Mouse (Mus musculus): ENCODE results near the gene Cd163l1. TPM values are rescaled to one million over a fixed set of nuclear protein-coding genes. Genes with fewer than 3 reads are reported as not detected.

Gene Cd163l1
- polyA plus RNA-seq, 1 experiment from 2014 or later = not detected

GRCm38 (mm10) chr7:140228476-140228875 is 10.4 kb downstream of the Cd163l1 start:
- no peak overlapping the region for H3K4me2 ChIP-seq (replicated peaks)
- H3K9me3 ChIP-seq = no peaks in the 10 kb centered on the region
- WGBS = 83% methylated on average over 13 of the region's 13 CpGs
- H3K4me1 ChIP-seq = no peaks in the 10 kb centered on the region
- H3K4me3 ChIP-seq = no peak overlapping the region
- ATAC-seq (ENCODE audit: insufficient number of reproducible peaks, insufficient read depth, low FRiP score, low TSS enrichment) = no peak
- H3K9ac ChIP-seq = no peak overlapping the region
- no peaks in the 10 kb centered on the region for H3K27me3 ChIP-seq
- H3K27ac ChIP-seq = no peak overlapping the region
- no peaks in the 10 kb centered on the region for H3K36me3 ChIP-seq

- Histone ChIP-seq H3K9ac (no peak overlapping the region), H3K36me3 (no peaks in the 10 kb centered on the region), H3K4me1 (no peaks in the 10 kb centered on the region), H3K9me3 (no peaks in the 10 kb centered on the region), H3K4me3 (no peak overlapping the region), H3K27ac (no peak overlapping the region), H3K27me3 (no peaks in the 10 kb centered on the region), H3K4me2 (replicated peaks) (no peak overlapping the region)
- 75% methylated on average over 2 of the region's 2 CpGs for WGBS
- no peak for ATAC-seq (ENCODE audit: insufficient number of reproducible peaks, insufficient read depth, low FRiP score, low TSS enrichment)
Measured at GRCm38 (mm10) chr7:140231026-140231425, 13.0 kb downstream of the Cd163l1 start.

GRCm38 (mm10) chr7:140233696-140234095 is 15.6 kb downstream of the Cd163l1 start:
- Histone ChIP-seq H3K27me3 (no peaks in the 10 kb centered on the region), H3K9me3 (no peaks in the 10 kb centered on the region), H3K36me3 (no peaks in the 10 kb centered on the region), H3K4me2 (replicated peaks) (no peak overlapping the region), H3K9ac (no peak overlapping the region), H3K4me1 (no peaks in the 10 kb centered on the region), H3K4me3 (no peak overlapping the region), H3K27ac (no peak overlapping the region)
- ATAC-seq (ENCODE audit: insufficient number of reproducible peaks, insufficient read depth, low FRiP score, low TSS enrichment) = no peak
- WGBS = 95% methylated on average over 3 of the region's 3 CpGs

DNA sequence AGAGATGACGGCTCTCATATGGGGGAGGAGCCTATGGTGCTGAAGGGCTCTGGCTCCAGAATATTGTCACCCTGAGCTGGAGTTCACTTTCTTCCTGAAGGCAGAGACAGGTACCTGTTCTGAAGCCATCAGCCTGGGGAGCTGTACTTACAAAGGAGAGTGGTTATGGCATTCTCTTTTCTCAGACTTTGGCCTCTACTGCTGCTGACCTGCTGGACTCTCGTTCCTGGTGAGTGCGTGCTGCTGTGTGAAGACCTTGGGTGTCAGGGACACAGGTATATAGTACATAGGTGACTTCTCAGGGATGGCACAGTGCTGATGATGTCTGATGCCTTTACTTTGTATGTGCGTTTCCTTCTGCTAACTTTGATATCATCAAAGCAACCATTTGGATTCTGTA is 29.1 kb downstream of the Cd163l1 start, which contains the start of gene 5830411N06Rik:
Gene 5830411N06Rik, plus strand, starts transcription at position 69 of the 400 bp plus-strand sequence.
- no peaks in the 10 kb centered on the region for H3K36me3 ChIP-seq
- ATAC-seq (ENCODE audit: insufficient number of reproducible peaks, insufficient read depth, low FRiP score, low TSS enrichment) = no peak
- H3K4me2 ChIP-seq (replicated peaks) = no peak within 1 kb of the TSS
- H3K27ac ChIP-seq = no peak within 1 kb of the TSS
- H3K9me3 ChIP-seq = no peaks in the 10 kb centered on the region
- no peak within 1 kb of the TSS for H3K9ac ChIP-seq
- H3K4me1 ChIP-seq = no peaks in the 10 kb centered on the region
- 86% methylated on average over 4 of the region's 4 CpGs for WGBS
- no peaks in the 10 kb centered on the region for H3K27me3 ChIP-seq
- no peak within 1 kb of the TSS for H3K4me3 ChIP-seq

GRCm38 (mm10) chr7:140253780-140254299 is 35.8 kb downstream of the Cd163l1 start:
- H3K9me3 ChIP-seq = no peaks in the 10 kb centered on the region
- H3K4me1 ChIP-seq = no peaks in the 10 kb centered on the region
- H3K27me3 ChIP-seq = no peaks in the 10 kb centered on the region
- no peak for ATAC-seq (ENCODE audit: insufficient number of reproducible peaks, insufficient read depth, low FRiP score, low TSS enrichment)
- no peak overlapping the region for H3K27ac ChIP-seq
- 81% methylated on average over 7 of the region's 7 CpGs for WGBS
- no peak overlapping the region for H3K9ac ChIP-seq
- no peak overlapping the region for H3K4me2 ChIP-seq (replicated peaks)
- no peaks in the 10 kb centered on the region for H3K36me3 ChIP-seq
- H3K4me3 ChIP-seq = no peak overlapping the region

Other genes with a start within 250 kb of the Cd163l1 start
- gene 6430531B16Rik, start 239.5 kb upstream of the Cd163l1 start, polyA plus RNA-seq (2016; fragmentation: Nextera tagmentation; extraction: Ambion mirVana) = 0.14 and 0.92 TPM in 2 replicates
- 2.3 and 2.8 TPM in 2 replicates for gene Adam8, start 225.7 kb upstream of the Cd163l1 start, polyA plus RNA-seq (2016; fragmentation: Nextera tagmentation; extraction: Ambion mirVana)
- gene Zfp511, start 181.9 kb upstream of the Cd163l1 start, polyA plus RNA-seq (2016; fragmentation: Nextera tagmentation; extraction: Ambion mirVana) = 37.9 and 39.6 TPM in 2 replicates
- gene Tubgcp2, start 181.6 kb upstream of the Cd163l1 start, polyA plus RNA-seq (2016; fragmentation: Nextera tagmentation; extraction: Ambion mirVana) = 73.8 and 82.9 TPM in 2 replicates
- 0.47 and 0.59 TPM in 2 replicates for gene Msx3, start 169.2 kb upstream of the Cd163l1 start, polyA plus RNA-seq (2016; fragmentation: Nextera tagmentation; extraction: Ambion mirVana)
- gene Caly, start 135.7 kb upstream of the Cd163l1 start, polyA plus RNA-seq (2016; fragmentation: Nextera tagmentation; extraction: Ambion mirVana) = 2.6 and 2.7 TPM in 2 replicates
- gene Prap1, start 124.9 kb upstream of the Cd163l1 start, polyA plus RNA-seq (2016; fragmentation: Nextera tagmentation; extraction: Ambion mirVana) = not detected in 2 replicates
- gene Fuom, start 115.8 kb upstream of the Cd163l1 start, polyA plus RNA-seq (2016; fragmentation: Nextera tagmentation; extraction: Ambion mirVana) = 22.0 and 27.1 TPM in 2 replicates
- gene Paox, start 102.5 kb upstream of the Cd163l1 start, polyA plus RNA-seq (2016; fragmentation: Nextera tagmentation; extraction: Ambion mirVana) = 19.1 and 20.8 TPM in 2 replicates
- 172 and 173 TPM in 2 replicates for gene Echs1, start 101.8 kb upstream of the Cd163l1 start, polyA plus RNA-seq (2016; fragmentation: Nextera tagmentation; extraction: Ambion mirVana)
- gene Mtg1, start 80.7 kb upstream of the Cd163l1 start, polyA plus RNA-seq (2016; fragmentation: Nextera tagmentation; extraction: Ambion mirVana) = 26.1 and 30.5 TPM in 2 replicates
- 1.2 TPM in 2 replicates for gene Sprn, start 63.4 kb upstream of the Cd163l1 start, polyA plus RNA-seq (2016; fragmentation: Nextera tagmentation; extraction: Ambion mirVana)
- not detected in 2 replicates for gene Olfr522, start 53.5 kb upstream of the Cd163l1 start, polyA plus RNA-seq (2016; fragmentation: Nextera tagmentation; extraction: Ambion mirVana)
- gene Olfr523, start 45.0 kb upstream of the Cd163l1 start, polyA plus RNA-seq (2016; fragmentation: Nextera tagmentation; extraction: Ambion mirVana) = not detected in 2 replicates
- gene Olfr524, start 12.3 kb upstream of the Cd163l1 start, polyA plus RNA-seq (2016; fragmentation: Nextera tagmentation; extraction: Ambion mirVana) = not detected in 2 replicates
- gene 5830411N06Rik, start 29.0 kb downstream of the Cd163l1 start, polyA plus RNA-seq (2016; fragmentation: Nextera tagmentation; extraction: Ambion mirVana) = not detected in 2 replicates
- gene Olfr525, start 102.6 kb downstream of the Cd163l1 start, polyA plus RNA-seq (2016; fragmentation: Nextera tagmentation; extraction: Ambion mirVana) = not detected in 2 replicates
- not detected in 2 replicates for gene Olfr527, start 115.8 kb downstream of the Cd163l1 start, polyA plus RNA-seq (2016; fragmentation: Nextera tagmentation; extraction: Ambion mirVana)
- gene Olfr60, start 143.4 kb downstream of the Cd163l1 start, polyA plus RNA-seq (2016; fragmentation: Nextera tagmentation; extraction: Ambion mirVana) = not detected in 2 replicates
- 0.15 TPM in 1 of 2 replicates, not detected in the other for gene Olfr530, start 158.1 kb downstream of the Cd163l1 start, polyA plus RNA-seq (2016; fragmentation: Nextera tagmentation; extraction: Ambion mirVana)
- not detected in 2 replicates for gene Olfr531, start 184.7 kb downstream of the Cd163l1 start, polyA plus RNA-seq (2016; fragmentation: Nextera tagmentation; extraction: Ambion mirVana)
- not detected in 2 replicates for gene Olfr532, start 203.4 kb downstream of the Cd163l1 start, polyA plus RNA-seq (2016; fragmentation: Nextera tagmentation; extraction: Ambion mirVana)
- gene Olfr533, start 245.1 kb downstream of the Cd163l1 start, polyA plus RNA-seq (2016; fragmentation: Nextera tagmentation; extraction: Ambion mirVana) = not detected in 2 replicates